Mouse (Mus musculus) thymus, postnatal 25 days (tissue): ENCODE measurements around the gene Fiz1.

Source experiments
- DNase-seq: peaks from one replicate; pipeline ENCODE4 v3.0.0; 2022

Fiz1 gene

GRCm38 (mm10) chr7:5014251-5015117 lies at the start of gene Fiz1, which contains the start of gene Zfp524:
Gene Fiz1 (minus strand): TSS chr7:5014697.
Gene Zfp524 (plus strand): TSS chr7:5014415.
- peak; percentile 98 for DNase-seq

GRCm38 (mm10) chr7:5062360-5063001 lies 48.0 kb upstream of the Fiz1 start:
- DNase-seq = no peak

- DNase-seq = peak; percentile 94
Observed at GRCm38 (mm10) chr7:5061774-5062359, 47.4 kb upstream of the Fiz1 start, which contains the start of gene U2af2. Gene U2af2 (plus strand): TSS chr7:5062143.

GRCm38 (mm10) chr7:5060944-5061773 lies 46.7 kb upstream of the Fiz1 start:
- peak; percentile 99 for DNase-seq

- DNase-seq = peak; percentile 66
Observed at GRCm38 (mm10) chr7:5060239-5060731, 45.8 kb upstream of the Fiz1 start.

- DNase-seq = no peak
Observed at GRCm38 (mm10) chr7:5059421-5059820, 44.9 kb upstream of the Fiz1 start.

- no peak for DNase-seq
Observed at GRCm38 (mm10) chr7:5058631-5059030, 44.1 kb upstream of the Fiz1 start.

- peak; percentile 39 for DNase-seq
Observed at GRCm38 (mm10) chr7:5057804-5058203, 43.3 kb upstream of the Fiz1 start.

- DNase-seq = no peak
Observed at GRCm38 (mm10) chr7:5057381-5057780, 42.9 kb upstream of the Fiz1 start.

- DNase-seq = peak; percentile 6
Observed at GRCm38 (mm10) chr7:5056651-5057263, 42.3 kb upstream of the Fiz1 start.

GRCm38 (mm10) chr7:5053456-5054179 lies 39.1 kb upstream of the Fiz1 start:
- DNase-seq = no peak

- DNase-seq = no peak
Observed at GRCm38 (mm10) chr7:5052931-5053343, 38.4 kb upstream of the Fiz1 start.

GRCm38 (mm10) chr7:5052438-5052837 lies 37.9 kb upstream of the Fiz1 start:
- no peak for DNase-seq

- DNase-seq = peak; percentile 68
Observed at GRCm38 (mm10) chr7:5051193-5052192, 37.0 kb upstream of the Fiz1 start, which contains the start of gene Zfp580. Gene Zfp580 (plus strand): TSS chr7:5051538.

GRCm38 (mm10) chr7:5047313-5047712 lies 32.8 kb upstream of the Fiz1 start:
- peak; percentile 40 for DNase-seq

- no peak for DNase-seq
Observed at GRCm38 (mm10) chr7:5046112-5046511, 31.6 kb upstream of the Fiz1 start.

GRCm38 (mm10) chr7:5044981-5045380 lies 30.5 kb upstream of the Fiz1 start:
- no peak for DNase-seq

- no peak for DNase-seq
Observed at GRCm38 (mm10) chr7:5038940-5039339, 24.4 kb upstream of the Fiz1 start.

GRCm38 (mm10) chr7:5038109-5038732 lies 23.7 kb upstream of the Fiz1 start, which contains the start of gene Zfp784:
Gene Zfp784 (minus strand): TSS chr7:5038446.
- DNase-seq = peak; percentile 95
